Mouse (Mus musculus) cerebellum, adult (tissue): Measurements from ENCODE around the gene Hoxc11.

Experiments used
- ATAC-seq: cut with Nextera tagmentation; 2 replicates; pipeline ENCODE4 v1.9.2; 2017; ENCODE audit warnings: mild to moderate bottlenecking, moderate library complexity, mixed read lengths; ENCODE audit not compliant: insufficient number of reproducible peaks, low FRiP score, low TSS enrichment

Hoxc11 gene

GRCm38 (mm10) chr15:103001370-103001769 is 47.1 kb downstream of the Hoxc11 start:
- ATAC-seq = no peak

DNA sequence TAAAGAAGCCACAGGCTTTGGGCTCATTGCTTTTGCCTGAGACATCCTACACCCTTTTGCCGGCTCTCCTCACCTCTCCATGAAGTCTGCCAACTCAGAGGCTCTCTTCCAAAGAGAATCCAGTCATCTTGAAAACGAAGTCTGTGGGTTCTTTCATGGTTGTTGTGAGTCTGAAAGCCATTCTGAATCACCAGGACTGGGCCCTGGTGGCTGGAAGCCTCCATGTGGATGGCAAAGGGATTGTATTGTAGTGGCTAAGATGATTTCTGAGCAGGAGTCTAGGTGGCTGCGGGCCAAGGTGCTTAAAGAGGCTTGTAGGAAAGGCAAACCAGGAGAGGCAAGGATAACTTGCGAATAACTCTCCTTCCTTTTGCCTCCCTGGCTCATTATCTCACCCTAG is 47.9 kb downstream of the Hoxc11 start:
- no peak for ATAC-seq

DNA sequence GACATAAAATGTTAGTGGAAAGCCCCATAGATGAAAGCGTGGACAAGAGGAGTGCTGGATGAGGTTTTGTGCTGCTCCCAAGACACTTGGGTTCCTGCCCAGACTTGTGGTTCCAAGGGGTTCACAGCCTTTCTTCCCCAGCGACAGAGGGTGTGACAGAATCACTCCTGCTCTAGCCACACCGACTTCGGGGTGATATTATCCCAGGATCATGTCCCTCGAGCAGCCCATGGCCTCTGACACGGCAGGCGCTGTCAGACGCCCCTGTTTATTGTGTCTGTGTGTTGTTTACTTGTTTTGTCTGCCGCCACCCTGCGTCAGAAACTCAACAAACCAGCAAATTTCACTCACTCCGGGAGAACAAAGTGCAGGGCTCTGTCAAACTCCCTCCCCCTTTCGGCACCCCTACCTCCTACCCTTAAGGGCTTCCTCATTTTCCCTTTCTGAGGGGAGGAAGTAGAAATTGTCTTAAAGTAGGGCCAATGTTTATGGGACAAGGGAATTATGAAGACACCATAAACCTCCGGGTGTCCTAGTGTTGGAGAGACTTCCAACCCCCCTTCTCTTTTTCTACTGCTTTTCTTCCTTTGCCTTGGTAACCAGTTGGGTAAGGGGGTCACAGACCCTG is 48.7 kb downstream of the Hoxc11 start:
- no peak for ATAC-seq

DNA sequence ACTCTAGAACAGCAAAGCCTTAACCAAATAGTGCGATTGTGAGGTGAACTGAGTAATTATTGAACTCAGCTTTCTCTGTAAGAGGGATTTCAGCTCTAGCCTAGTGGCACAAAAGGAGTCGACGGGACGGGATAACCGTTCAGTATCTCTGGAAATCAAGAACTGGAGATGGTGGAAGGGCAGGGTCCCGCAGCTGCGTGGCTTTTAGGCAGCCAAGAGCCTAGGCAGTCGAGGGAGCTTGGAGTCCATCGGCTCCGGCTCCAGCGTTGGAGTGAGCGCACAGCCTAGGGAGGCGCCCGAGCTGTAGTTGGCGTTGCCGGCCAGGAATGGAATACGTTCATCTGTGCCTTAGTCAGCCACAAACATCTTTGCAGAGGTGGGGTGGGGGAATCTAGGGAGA is 51.1 kb downstream of the Hoxc11 start:
- ATAC-seq = no peak

GRCm38 (mm10) chr15:103005797-103006196 is 51.6 kb downstream of the Hoxc11 start:
- no peak for ATAC-seq

DNA sequence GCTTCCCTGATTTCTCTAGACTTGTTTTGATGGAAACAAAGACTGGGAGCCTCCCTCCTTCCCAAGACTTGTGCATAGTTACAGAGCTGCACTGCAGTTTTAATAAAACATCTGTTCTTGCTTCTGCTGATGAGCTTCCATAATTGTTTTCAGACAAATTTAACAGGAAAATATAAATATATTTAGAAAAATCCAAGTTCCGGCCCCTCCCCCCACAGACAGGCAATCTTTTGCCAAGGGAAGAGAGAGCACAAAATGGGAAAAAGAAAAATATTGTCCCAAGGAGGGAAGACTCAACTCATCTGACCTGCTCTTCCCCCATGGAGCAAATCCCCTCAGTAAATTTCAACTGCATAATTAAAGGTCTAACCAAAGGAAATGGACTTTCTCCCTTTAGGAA is 52.1 kb downstream of the Hoxc11 start:
- ATAC-seq = no peak
